Mouse (Mus musculus): Measurements from ENCODE around the gene Traf2. TPM values are rescaled to one million over a fixed set of nuclear protein-coding genes. Genes with fewer than 3 reads are reported as not detected.

Traf2 gene
- polyA plus RNA-seq, 1 experiment from 2014 or later: 16.4 TPM

DNA sequence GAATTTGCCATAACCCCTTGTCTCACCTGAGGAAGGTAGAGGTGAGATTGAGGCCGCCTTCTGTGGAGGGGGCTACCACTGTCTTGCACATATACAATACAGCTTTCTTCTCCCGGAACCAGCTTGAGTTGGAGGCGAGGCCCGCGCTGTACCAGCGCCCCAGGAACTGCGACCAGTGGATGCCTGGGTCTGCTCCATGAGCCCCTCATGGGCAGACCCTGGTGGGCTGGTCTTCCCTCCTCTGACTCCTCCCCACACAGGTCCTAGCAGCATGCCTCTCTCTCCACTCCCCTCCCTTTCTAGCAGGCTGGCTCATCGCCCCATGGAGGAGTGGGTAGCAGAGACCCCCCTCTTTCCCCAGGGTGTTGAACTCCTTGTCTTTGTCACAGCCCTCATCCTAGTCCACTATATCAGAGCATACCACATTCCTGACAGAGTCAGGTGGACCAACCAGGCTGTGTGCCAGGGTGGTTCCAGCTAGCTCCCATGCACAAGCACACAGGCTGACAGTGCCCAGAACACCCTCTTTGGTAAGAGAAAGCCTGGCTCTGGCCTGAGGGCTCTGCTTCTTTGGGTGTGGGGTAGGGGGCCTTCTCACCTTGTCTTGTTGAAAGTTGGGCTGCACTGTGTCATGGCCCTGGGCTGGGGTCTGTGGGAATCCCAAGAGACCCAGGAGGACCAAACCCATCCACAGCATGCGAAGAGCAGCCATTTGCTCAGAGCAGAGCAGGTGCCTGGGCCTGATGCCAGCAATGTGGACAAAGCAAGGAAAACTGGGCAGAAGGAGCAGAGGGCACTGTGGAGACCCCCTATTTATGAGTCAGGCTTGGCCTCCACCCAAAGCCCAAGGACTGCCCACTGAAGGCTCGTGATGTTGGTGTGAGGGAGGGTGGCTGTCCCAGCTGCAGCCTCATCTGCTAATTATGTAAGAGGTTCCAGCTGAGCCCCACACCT lies 77.5 kb downstream of the Traf2 start:
- ATAC-seq: no peak
- 76% methylated on average over 10 of the region's 10 CpGs for WGBS
- no peak overlapping the region for H3K4me2 ChIP-seq (replicated peaks; ENCODE audit: low read depth)

More for the DNA sequence above, 77.5 kb downstream of the Traf2 start:
- H3K9ac ChIP-seq (ENCODE audit: low read depth, low read length): no peak overlapping the region
- 0 out of 2 replicates have a peak, but pooled peaks cover 3% of the 10 kb centered on the region for H3K4me1 ChIP-seq (replicated peaks; ENCODE audit: control insufficient read depth, insufficient read depth, low read length)
- no peak overlapping the region for H3K27ac ChIP-seq (ENCODE audit: low read depth, low read length)
- no peak for TF ChIP-seq CTCF (IDR thresholded peaks at IDR 0.05; ENCODE audit: low read depth)
- no peak overlapping the region for H3K4me3 ChIP-seq (ENCODE audit: low read depth, low read length)
- no peaks in the 10 kb centered on the region for H3K27me3 ChIP-seq (replicated peaks; ENCODE audit: control insufficient read depth, insufficient read depth, low read length)
- no peaks in the 10 kb centered on the region for H3K36me3 ChIP-seq (ENCODE audit: control insufficient read depth, insufficient read depth)
- H3K9me3 ChIP-seq (ENCODE audit: control insufficient read depth): no peaks in the 10 kb centered on the region

Other genes starting within 250 kb of the Traf2 start
- 0.78 and 0.90 TPM in 2 replicates for gene Grin1, start 227.8 kb downstream of the Traf2 start, polyA plus RNA-seq (2015; fragmentation: Nextera tagmentation; extraction: Ambion mirVana)
- 44.7 and 50.2 TPM in 2 replicates for gene Man1b1, start 214.6 kb downstream of the Traf2 start, polyA plus RNA-seq (2015; fragmentation: Nextera tagmentation; extraction: Ambion mirVana)
- gene Dpp7, start 190.6 kb downstream of the Traf2 start, polyA plus RNA-seq (2015; fragmentation: Nextera tagmentation; extraction: Ambion mirVana): 120 and 129 TPM in 2 replicates
- gene Uap1l1, start 181.3 kb downstream of the Traf2 start, polyA plus RNA-seq (2015; fragmentation: Nextera tagmentation; extraction: Ambion mirVana): 668 and 708 TPM in 2 replicates
- gene Sapcd2, start 174.6 kb downstream of the Traf2 start, polyA plus RNA-seq (2015; fragmentation: Nextera tagmentation; extraction: Ambion mirVana): 112 and 129 TPM in 2 replicates
- 33.9 and 38.1 TPM in 2 replicates for gene Entpd2, start 151.1 kb downstream of the Traf2 start, polyA plus RNA-seq (2015; fragmentation: Nextera tagmentation; extraction: Ambion mirVana)
- 49.2 and 52.3 TPM in 2 replicates for gene Npdc1, start 147.6 kb downstream of the Traf2 start, polyA plus RNA-seq (2015; fragmentation: Nextera tagmentation; extraction: Ambion mirVana)
- gene Fut7, start 123.7 kb downstream of the Traf2 start, polyA plus RNA-seq (2015; fragmentation: Nextera tagmentation; extraction: Ambion mirVana): 0.26 and 0.27 TPM in 2 replicates
- gene Abca2, start 118.2 kb downstream of the Traf2 start, polyA plus RNA-seq (2015; fragmentation: Nextera tagmentation; extraction: Ambion mirVana): 1.1 and 1.3 TPM in 2 replicates
- 2.0 and 2.8 TPM in 2 replicates for gene Clic3, start 90.1 kb downstream of the Traf2 start, polyA plus RNA-seq (2015; fragmentation: Nextera tagmentation; extraction: Ambion mirVana)
- 41.2 and 46.2 TPM in 2 replicates for gene Paxx, start 85.8 kb downstream of the Traf2 start, polyA plus RNA-seq (2015; fragmentation: Nextera tagmentation; extraction: Ambion mirVana)
- gene Ptgds, start 76.9 kb downstream of the Traf2 start, polyA plus RNA-seq (2015; fragmentation: Nextera tagmentation; extraction: Ambion mirVana): 1.2 and 2.2 TPM in 2 replicates
- 0.40 and 0.51 TPM in 2 replicates for gene Lcn12, start 53.0 kb downstream of the Traf2 start, polyA plus RNA-seq (2015; fragmentation: Nextera tagmentation; extraction: Ambion mirVana)
- gene Fbxw5, start 46.2 kb downstream of the Traf2 start, polyA plus RNA-seq (2015; fragmentation: Nextera tagmentation; extraction: Ambion mirVana): 38.5 and 40.2 TPM in 2 replicates
- 48.5 and 49.3 TPM in 2 replicates for gene C8g, start 45.2 kb downstream of the Traf2 start, polyA plus RNA-seq (2015; fragmentation: Nextera tagmentation; extraction: Ambion mirVana)
- gene Edf1, start 10.9 kb upstream of the Traf2 start, polyA plus RNA-seq (2015; fragmentation: Nextera tagmentation; extraction: Ambion mirVana): 481 and 496 TPM in 2 replicates
- gene Mamdc4, start 27.9 kb upstream of the Traf2 start, polyA plus RNA-seq (2015; fragmentation: Nextera tagmentation; extraction: Ambion mirVana): 588 and 718 TPM in 2 replicates
- 116 TPM in 2 replicates for gene Phpt1, start 28.3 kb upstream of the Traf2 start, polyA plus RNA-seq (2015; fragmentation: Nextera tagmentation; extraction: Ambion mirVana)
- 0.68 and 0.78 TPM in 2 replicates for gene Ajm1, start 34.8 kb upstream of the Traf2 start, polyA plus RNA-seq (2015; fragmentation: Nextera tagmentation; extraction: Ambion mirVana)
- gene Rabl6, start 61.6 kb upstream of the Traf2 start, polyA plus RNA-seq (2015; fragmentation: Nextera tagmentation; extraction: Ambion mirVana): 26.8 and 26.9 TPM in 2 replicates
- gene Ccdc183, start 70.7 kb upstream of the Traf2 start, polyA plus RNA-seq (2015; fragmentation: Nextera tagmentation; extraction: Ambion mirVana): 0.09 and 0.16 TPM in 2 replicates
- gene Tmem141, start 75.1 kb upstream of the Traf2 start, polyA plus RNA-seq (2015; fragmentation: Nextera tagmentation; extraction: Ambion mirVana): 23.0 and 25.6 TPM in 2 replicates
- gene Fcna, start 81.1 kb upstream of the Traf2 start, polyA plus RNA-seq (2015; fragmentation: Nextera tagmentation; extraction: Ambion mirVana): 4.1 and 4.7 TPM in 2 replicates
- not detected in 2 replicates for gene Lcn8, start 106.2 kb upstream of the Traf2 start, polyA plus RNA-seq (2015; fragmentation: Nextera tagmentation; extraction: Ambion mirVana)
- not detected in 2 replicates for gene Lcn5, start 111.0 kb upstream of the Traf2 start, polyA plus RNA-seq (2015; fragmentation: Nextera tagmentation; extraction: Ambion mirVana)
- gene Lcn6, start 129.8 kb upstream of the Traf2 start, polyA plus RNA-seq (2015; fragmentation: Nextera tagmentation; extraction: Ambion mirVana): not detected in 2 replicates
- gene Lcn10, start 135.8 kb upstream of the Traf2 start, polyA plus RNA-seq (2015; fragmentation: Nextera tagmentation; extraction: Ambion mirVana): not detected in 2 replicates
- gene Obp2a, start 153.1 kb upstream of the Traf2 start, polyA plus RNA-seq (2015; fragmentation: Nextera tagmentation; extraction: Ambion mirVana): not detected in 2 replicates
- 34.7 and 35.6 TPM in 2 replicates for gene Bmyc, start 159.8 kb upstream of the Traf2 start, polyA plus RNA-seq (2015; fragmentation: Nextera tagmentation; extraction: Ambion mirVana)
- gene Obp2b, start 190.1 kb upstream of the Traf2 start, polyA plus RNA-seq (2015; fragmentation: Nextera tagmentation; extraction: Ambion mirVana): not detected in 2 replicates
- gene Lcn3, start 218.6 kb upstream of the Traf2 start, polyA plus RNA-seq (2015; fragmentation: Nextera tagmentation; extraction: Ambion mirVana): not detected in 2 replicates
- gene Lcn11, start 230.1 kb upstream of the Traf2 start, polyA plus RNA-seq (2015; fragmentation: Nextera tagmentation; extraction: Ambion mirVana): not detected in 2 replicates
- gene Gm13539, start 235.3 kb upstream of the Traf2 start, polyA plus RNA-seq (2015; fragmentation: Nextera tagmentation; extraction: Ambion mirVana): not detected in 2 replicates

Data from intestine, postnatal 0 days (tissue).